Mouse (Mus musculus): ENCODE results near the gene Opa3.
A peak's percentile ranks its signal among the peaks of the same experiment; 100 is the strongest.

Opa3 gene

DNA sequence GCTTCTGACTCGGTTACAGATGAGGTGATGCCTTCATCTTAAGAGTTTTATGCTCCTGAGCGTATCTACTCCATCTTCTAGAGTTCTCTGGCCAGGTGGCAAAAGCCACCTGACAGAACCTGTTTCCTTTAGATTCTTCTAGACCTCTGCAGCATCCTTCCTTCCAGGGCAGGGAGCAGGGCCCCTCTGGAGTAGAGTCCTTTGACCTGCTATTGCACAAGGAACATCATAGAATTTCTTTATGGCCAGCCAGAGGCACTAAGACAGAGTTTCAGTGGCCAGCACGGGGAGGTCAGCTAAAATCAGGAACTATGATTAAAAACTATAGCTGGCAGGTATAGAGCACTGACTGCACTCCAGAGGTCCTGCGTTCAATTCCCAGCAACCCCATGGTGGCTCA, 23.9 kb downstream of the Opa3 start:
- DNase-seq: no peak

DNA sequence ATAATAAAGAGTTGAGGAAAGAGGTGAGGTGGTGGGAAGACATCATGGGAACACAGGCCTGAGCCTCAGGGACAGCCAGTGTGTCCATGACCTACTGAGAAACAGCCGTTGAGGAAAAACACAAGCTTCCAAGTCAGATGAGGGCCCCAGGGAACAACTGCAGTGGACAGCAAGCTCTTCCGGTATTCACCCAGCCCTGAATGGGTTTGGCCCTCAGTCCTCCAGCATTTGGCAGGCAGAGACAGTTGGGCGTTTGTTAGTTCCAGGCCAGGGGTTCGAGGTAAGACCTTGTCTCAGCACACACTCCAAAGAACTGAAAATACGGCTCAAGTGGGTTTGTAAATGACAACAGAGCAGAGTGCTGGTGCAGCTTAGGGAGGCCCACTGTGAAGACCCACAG, 25.3 kb downstream of the Opa3 start:
- DNase-seq: no peak

DNA sequence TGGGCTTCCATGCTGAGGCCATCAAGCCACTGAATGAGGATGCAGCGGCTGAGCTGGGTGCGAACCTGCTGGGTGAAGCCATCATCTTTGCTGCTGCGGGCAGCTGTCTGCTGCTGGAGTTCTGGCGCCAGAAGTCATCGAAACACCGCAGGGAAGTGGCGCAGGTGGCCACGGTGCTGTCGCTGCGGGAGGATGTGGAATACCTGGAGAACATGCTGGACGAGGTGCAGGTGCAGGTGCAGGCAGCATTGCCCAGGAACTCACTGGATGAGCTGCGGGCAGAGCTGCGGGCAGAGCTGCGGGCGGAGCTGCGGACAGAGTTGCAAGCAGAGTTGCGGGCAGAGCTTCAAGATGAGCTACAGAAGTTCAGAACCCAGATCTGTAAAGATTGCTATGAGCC, 27.3 kb downstream of the Opa3 start:
- no peak for DNase-seq

DNA sequence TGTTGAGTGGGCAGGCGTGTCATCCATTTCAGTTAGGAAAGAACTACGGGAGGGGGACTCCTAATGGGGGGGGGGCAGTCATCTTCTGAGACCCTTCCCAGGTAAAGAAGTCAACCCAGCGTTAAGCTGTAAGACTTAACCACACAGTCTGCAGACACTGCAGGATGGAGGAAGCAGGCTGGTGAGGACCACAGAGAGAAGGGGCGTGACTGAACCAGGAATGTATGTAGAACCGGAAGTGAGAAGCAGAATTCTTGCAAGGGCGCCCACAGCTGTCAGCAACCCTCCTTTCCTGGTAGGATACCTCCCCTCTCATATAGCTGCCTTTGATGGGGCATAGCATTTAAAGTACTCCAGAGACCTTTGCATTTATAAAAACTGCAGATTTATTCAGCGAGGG, 28.4 kb downstream of the Opa3 start:
- no peak for DNase-seq

DNA sequence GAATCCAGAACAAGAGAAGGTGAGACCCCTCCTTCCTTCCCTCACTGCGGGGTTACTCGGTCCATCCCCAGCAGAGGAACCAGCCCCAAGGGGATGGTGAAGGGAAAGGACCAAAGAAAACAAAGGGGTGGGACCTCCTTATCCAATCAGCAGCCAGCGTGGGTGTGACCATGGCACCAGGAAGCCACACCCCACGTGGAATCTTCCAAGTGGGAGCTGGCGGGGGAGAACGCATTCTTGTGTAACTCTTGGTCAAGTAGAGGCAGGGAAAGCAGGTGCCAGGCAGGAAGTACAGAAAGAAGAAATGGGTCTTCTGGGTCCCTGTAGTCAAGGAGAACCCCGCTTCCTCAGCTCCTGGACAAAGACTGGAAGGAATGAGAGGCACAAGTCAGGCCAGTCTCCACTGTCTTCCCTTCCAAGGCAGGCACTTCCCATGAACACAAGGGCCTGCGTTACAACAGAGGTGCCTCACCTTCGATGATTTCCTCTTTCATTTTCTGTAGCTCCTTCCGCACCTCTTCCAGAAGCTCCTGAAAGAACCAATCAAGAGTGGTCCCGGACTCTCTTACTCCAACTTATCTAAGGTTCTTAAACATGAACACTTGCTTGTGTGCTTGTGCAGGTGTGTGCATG, 29.4 kb downstream of the Opa3 start:
- peak; percentile 83 for DNase-seq

DNA sequence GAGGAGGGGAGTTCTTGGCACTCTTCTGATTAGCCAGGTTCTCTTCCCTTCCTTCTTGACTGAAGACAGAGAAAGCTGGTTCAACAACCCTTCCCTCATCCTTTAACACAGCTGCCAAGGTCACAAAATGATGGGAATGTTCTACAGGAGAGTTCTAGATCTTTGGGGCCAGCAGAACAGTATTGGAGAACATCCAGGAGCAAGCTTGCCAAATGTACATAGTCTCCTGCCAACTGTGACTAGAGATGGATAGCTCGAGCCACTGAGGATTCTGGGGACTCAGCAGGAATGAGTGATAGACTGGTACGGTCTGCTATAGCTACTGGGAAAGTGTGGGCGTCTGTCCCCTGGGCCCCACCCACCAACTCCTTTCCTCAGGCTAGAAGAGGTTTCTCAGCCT, 30.2 kb downstream of the Opa3 start:
- no peak for DNase-seq

DNA sequence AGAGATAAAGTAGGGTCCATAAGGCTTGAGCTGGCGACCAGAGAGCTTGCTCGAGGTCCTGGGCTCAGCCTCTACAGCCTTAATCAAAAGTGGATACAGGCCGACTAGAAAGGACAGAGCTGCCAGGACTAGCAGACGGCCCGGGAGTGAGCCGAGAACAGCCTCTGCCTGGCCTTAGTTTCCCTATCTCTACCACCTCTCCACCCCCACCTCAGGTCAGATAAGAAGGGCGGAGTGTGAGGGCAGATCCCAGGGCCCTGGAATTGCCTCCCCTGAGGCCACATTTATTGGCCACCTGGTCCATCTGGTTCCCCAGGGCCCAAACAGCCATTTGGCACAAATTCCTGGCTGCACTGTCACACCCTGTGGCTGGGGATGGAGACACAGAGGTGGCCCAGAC, 37.0 kb downstream of the Opa3 start:
- no peak for DNase-seq

DNA sequence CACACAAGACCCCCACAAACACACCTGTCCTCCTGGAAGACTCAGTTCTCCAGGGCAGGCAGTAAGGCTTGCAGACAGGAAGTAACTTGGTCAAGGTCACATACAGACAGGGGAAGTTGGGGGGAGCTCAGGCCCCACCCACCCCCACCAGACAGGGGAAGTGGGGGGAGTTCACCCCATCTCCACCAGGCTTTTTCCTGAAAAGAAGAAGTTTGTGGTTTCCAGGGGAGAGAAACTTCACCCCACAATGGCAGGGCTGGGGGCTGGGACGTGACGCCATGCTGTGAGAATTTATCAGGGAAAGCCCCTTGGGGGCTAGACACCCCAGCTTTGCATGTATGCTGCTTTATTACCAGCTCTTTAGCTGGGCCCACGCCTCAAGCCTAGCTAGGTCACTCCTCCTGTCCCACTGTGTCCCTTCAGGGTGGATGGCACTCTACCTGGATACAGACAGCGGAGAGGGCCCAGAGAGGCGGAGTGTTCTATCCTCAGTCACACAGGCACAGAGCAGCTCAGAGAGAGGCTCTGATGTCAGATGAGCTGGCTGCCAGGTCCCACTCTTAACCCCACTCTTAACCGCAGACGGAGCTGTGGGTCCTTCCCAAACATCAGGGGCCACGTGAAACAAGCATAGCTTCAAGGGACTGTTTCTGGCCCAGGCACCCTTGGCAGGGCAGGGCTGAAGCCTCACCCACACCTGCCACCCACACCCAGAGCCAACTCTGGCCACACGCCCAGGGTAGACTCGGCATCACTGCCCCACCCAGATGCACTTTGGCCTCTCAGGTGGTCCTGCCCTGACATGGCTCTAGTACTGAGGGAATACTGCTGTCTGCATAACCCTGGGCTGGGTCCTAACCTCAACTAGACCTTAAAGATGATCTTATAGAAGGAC, 38.0 kb downstream of the Opa3 start:
- no peak for DNase-seq

DNA sequence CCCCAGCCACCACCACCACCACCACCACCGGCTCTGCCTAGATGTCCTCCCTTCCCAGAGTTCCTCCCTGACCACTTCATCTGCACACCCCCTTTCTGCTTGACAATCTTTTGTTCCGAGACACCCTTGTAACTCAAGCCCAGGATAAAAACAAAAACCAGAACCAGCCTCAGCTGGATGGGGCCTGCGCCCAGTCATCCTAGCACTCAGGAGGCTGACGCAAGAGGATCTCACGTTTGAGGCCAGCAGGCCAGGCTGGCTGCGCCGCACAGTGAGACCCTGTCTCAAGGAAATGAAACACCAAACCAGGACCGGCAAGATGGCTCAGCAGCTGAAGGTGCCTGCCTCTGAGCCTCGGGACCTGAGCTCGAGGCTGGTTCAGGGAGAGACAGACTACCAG, 38.9 kb downstream of the Opa3 start:
- DNase-seq: no peak

DNA sequence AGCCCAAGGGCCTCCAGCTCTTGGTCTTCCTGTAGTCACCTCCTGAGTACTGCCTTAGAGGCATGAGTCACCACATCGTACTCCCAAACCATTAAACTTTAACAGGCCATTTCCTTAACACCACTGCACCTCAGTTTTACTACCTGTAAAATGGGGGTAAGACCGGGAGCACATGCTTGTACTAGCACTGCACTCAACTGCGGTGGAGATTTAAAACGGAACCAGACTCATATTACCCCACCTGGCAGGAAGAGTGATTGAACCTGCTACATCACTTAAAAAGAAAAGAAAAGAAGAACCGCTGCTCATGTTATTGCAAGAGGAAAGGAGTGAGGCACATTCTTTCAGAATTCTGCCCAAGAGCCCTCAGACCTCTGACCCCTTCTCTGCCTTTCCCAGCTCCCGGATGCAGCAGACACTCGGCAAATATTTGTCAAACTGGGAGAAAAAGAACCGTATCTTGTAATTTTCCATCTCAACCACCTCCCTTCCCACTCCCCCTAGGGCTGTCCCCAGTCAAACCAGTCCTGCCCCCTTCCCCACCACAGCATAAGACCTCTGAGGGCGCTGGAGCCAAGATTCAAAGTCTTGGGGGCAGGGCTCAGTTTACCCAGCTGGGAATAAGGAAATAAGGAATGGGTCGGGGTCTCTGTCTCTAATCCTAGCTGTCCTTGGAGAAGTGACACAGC, 41.0 kb downstream of the Opa3 start:
- peak; percentile 31 for DNase-seq

DNA sequence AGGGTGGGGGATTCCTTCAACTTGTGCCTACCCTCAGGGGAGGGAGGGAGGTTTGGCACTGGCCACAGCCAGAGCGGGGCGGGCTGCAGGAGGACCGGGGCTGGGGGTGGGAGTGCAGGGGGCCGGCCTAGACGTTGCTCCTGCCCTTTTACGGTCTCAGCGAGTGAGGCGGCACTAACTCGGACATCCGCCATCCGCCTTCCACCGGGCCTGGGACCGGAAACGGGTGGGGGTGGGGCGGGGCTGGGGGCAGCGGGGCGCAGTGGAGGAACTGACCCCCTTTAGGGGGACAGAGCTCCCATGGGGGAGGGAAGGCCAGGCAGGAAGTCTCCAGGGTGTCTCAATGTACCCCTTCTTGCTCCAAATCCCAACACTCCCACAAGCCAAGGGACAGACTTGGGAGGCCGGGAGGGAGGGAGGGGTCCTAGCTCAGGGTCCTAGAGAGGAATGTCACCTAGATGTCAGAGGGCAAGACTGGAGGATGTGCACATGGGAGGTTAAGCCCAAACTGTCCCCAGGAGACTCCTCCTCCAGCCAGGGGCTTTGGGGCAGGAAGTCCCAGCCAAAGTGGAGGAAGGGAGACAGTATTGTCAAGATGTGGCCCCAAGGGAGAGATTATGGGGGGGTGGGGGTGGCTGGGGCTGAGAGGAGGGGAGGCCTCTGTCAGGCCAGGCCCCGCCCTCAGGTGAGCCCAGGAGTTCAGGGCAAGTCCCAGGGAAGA, 41.7 kb downstream of the Opa3 start:
- peak; percentile 81 for DNase-seq

DNA sequence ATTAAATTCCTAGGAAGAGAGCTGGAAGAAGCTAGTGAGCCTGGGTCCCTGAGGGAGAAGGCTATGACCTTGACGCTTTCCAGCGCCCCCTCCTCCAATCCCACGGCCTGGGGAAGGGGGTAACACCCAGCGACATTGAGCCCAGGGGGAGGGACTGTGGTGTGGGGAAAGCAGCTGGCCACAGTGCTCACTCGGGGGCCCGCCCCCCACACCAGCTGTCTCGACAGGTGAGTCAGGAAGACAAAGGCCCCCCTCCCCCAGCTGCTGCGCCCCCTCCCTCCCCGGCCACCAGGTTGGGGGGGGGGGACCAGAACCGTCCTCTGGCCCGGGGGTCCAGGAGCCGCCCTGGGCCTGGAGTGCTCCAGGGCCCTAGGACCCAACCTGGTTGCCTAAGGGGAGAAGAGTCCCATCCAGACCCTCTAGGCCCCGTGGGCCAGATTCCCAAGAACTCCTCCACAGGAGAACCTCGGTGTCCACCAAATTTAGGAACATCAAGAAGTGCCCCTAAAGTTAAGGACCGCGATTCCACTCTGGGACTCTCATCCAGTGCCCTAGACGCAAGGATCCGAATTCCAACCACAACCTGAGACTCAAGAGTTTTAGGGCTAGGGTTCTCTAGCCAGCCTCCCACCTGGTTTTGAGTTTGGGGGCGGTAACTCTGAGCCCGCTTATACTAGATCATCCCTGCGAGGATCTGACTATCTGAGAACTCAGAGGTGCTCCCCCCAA, 42.5 kb downstream of the Opa3 start:
- DNase-seq: peak; percentile 40

DNA sequence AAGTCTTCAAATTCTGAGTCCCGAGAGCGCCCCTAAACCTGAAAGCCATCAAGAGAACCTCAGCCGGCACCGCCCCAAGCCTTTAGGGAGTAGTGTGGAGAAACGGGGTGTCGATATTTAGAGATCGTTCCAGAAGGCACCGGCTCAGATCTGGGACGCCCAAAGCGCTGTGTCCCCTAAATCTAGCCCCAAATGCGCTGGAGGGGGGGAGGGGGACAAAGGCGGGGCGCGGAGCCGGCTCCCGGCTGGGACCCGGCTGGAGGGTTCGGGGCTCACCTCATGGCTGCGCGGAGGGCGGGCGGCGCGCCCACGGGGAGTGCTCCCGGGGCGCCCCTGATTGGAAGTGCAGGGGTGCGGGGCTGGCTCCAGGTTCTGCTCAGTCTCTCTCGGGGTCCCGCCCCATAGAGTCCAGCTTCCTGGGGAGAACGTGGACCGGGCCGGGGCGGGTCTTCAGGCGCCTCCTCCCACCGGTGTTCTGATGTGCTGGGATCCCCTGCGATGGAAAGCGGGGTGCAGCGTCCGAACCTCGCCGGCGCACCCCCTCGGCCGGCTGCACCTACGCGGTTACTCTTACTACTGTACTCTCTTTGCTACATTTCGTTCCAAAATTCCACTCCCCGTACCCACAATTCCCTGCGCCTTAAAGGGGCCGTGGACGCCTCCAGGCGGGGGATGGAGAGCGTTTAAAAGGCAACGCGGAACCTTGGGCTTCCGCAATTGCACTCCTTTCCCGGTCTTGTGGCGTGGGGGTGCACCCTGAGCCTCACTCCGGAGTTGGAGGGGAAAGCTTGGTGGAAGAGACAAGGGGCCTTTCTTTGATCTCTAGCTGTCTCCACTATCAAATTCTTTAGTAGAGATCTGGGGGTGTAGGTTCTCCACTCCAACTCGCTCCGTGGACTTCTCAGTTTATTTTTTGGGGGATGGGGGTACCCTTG, 43.4 kb downstream of the Opa3 start, which contains the start of gene Vasp:
Vasp (minus strand) TSS at position 580 of the 935 bp plus-strand sequence.
- DNase-seq: peak; percentile 93

DNA sequence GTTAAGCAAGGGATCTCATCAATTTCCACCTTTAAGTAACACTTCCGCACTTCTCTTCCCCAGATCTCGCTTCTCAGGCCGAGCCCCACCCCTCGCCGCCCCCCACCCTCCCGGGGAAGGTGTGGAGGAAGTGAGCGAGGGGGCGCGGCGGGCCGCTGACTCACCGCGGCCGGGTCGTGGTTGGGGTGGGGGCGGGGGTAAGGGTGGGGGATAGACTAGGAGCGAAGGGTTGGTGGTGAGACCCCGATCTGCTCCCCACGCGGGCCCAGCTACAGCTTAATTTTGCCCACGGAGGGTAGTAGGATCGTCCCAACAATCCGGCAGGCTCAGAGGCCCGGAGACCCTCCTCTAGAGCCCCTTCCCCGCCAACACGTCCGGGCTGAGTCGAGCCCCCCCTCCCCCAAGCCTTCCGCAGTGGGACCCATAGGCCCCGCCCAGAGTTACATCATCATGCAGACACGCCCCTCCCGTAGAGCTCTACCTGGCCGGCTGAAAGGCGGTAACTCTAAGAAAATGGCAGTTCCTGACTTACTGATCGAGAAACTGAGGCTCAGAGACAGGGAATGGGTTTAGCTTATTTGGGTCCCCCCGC, 44.1 kb downstream of the Opa3 start:
- DNase-seq: peak; percentile 89

DNA sequence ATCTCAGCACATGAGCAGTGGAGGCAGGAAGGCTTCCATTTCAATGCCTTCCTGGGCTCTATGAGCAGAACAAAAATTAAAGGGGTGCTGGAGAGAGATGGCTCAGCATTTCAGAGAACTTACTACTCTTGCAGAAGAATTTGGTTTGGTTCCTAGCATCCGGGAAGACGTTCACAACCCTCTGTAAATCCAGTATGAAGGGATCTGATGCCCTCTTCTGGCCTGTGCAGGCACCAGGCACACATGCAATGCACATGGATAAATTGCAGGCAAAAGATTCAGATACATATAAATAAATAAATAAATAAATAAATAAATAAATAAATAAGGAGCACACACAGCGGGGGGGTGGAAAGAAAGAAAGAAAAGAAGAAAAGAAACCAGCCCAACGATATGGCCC, 48.1 kb downstream of the Opa3 start:
- no peak for DNase-seq

DNA sequence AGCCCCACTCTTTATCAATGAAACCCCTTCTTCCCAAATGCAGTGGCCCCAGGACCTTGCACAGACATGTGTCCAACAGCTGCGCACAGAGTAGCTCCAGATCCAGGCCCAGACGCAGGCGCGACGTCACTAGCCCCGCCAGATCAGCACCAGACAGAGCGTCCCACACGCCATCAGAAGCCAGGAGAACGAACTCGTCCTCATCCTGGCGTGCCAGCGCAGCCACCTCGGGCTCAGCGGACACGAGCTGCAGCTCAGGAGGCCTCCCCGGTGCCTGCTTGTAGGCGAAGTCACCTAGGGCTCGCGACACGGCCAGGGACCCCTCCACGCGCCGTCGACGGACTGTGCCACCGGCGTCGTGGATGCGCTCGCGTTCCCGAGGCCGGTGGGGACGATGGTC, 50.9 kb downstream of the Opa3 start:
- DNase-seq: no peak

DNA sequence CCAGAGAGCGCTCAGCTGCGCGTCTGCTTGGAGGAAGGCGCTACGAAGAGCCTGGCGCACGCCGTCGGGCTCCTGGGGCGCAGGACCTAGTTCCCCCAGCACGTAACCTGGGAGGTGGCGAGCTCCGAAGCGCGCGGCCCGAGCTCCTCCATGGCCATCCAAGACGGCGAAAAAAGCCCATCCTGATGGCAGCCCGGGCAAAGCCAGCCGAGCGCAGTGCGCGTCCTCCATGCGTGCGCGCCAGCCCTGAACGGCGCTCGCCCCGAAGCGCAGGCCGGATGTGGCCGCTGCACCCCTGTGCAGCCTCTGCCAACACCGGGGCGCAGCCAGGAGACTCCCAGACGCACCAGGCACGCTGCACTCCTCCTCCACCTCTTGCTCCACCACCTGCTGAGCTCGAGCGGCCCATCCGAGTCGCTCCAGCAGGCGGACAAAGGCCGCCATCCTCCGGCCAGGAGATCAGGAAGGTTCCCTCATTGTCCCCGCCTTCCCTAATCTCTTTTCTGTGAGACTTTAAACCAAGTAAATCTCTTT, 51.5 kb downstream of the Opa3 start, which contains the start of gene Ppm1n:
Ppm1n (minus strand) TSS at position 484 of the 534 bp plus-strand sequence.
- peak; percentile 34 for DNase-seq

DNA sequence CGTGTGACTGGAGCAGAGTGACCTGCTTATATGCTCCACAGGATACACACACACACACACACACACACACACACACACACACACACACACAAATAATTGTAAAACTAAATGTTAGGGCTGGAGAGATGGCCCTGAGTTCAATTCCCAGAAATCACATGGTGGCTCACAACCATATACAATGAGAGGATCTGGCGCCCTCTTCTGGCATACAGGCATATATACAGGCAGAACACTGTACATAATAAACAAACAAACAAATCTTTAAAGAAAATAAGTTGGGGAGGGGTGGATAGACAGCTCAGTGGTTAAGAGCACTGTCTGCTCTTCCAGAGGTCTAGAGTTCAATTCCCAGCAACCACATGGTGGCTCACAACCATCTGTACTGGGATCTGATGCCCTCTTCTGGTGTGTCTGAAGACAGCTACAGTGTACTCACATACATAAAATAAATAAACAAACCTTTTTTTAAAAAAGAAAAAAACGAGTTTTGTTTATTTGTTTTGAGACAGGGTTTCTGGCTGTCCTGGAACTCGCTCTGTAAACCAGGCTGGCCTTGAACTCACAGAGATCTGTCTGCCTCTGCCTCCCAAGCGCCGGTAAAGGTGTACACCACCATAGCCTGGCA, 53.7 kb downstream of the Opa3 start:
- peak; percentile 52 for DNase-seq

DNA sequence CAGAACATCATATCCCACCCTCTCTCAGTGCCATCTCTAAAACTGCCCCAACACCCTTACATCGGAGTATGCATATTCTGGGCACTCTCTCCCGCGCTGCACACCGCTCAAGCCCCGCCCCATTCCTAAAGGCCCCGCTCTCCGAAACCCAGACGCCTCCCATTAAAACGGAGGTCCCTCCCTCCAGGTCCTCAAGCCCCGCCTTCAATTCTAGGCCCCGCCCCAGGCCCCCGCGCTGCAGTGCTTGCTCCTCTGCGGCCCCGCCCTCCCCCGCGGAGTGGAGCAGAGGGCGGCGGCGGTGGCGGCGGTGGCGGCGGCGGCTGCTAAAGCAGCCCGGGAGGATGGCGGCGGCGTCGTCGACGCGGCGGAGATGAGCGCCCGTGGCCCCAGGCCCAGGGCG, 54.3 kb downstream of the Opa3 start, which contains the start of gene Rtn2:
Rtn2 (plus strand) TSS at position 240 of the 400 bp plus-strand sequence.
- DNase-seq: peak; percentile 89
